Comparison of ENCODE assay signal across 9 mouse cellular contexts in the genomic region with DNA sequence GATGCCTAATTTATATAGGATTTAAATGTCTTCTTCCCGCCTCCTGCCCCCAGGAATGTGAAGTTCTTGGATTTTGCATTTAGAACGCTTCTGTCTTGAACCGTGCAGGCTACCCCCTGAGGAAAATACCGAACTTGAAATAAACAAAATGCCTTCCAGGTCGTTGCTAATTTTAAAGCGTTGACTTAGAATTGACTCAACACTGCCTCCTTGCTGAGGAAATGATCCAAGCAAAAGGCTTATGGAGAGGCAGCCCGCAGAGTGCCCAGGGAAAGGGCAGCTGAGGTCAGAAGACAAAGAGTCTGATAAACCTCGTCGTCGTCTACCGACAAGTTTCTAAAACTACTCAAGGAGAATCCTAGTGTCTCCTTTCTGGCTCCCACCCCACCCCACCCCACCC. TPM values are rescaled to one million over a fixed set of nuclear protein-coding genes. Genes with fewer than 3 reads are reported as not detected.
DNase-seq lines count a peak whose midpoint lies in the region; ATAC-seq and TF ChIP-seq lines count a peak whose summit lies in the region.
"Had no signal": no experiment of that assay in that cellular context is flagged by ENCODE, and none has a peak within 500 bp of the region (broad histone marks: within the 10 kb centered on the region; RNA-seq: fewer than 3 reads in every experiment).

No protein-coding gene starts in this region.

- no peaks in the 10 kb centered on the region for H3K9me3 ChIP-seq in heart, embryonic 11.5 days (replicated peaks; ENCODE audit: control insufficient read depth, low read length)
- H3K9me3 ChIP-seq: neural tube, embryonic 13.5 days had no signal

- 0 out of 2 replicates have a peak, but pooled peaks cover 6% of the 10 kb centered on the region for H3K4me1 ChIP-seq in heart, embryonic 11.5 days (ENCODE audit: control insufficient read depth, insufficient read depth, low read length)
- H3K4me1 ChIP-seq in testis, adult 2 months (ENCODE audit: control insufficient read depth, insufficient read depth, low read length), result peaks cover 14% of the 10 kb centered on the region

- WGBS in heart, embryonic 11.5 days (ENCODE audit: insufficient replicate concordance), result 13% methylated on average over 11 of the region's 11 CpGs

- intact Hi-C loops in heart, postnatal 10 days (cut with DNase I), result loop anchor here (1.0 kb wide), 1 partner anchor 31 kb away; no protein-coding TSS in a partner anchor

- H3K27ac ChIP-seq in heart, embryonic 11.5 days (ENCODE audit: low read depth, low read length), result no peak overlapping the region
- H3K27ac ChIP-seq in testis, adult 2 months (ENCODE audit: control insufficient read depth, insufficient read depth, low read depth, low read length), result no peak overlapping the region
- H3K27ac ChIP-seq: neural tube, embryonic 13.5 days had no signal

- H3K9ac ChIP-seq in heart, embryonic 11.5 days (ENCODE audit: low read depth, low read length), result no peak overlapping the region
- H3K9ac ChIP-seq: neural tube, embryonic 13.5 days had no signal

- no peak for TF ChIP-seq POLR2A in testis, adult 2 months (IDR thresholded peaks at IDR 0.05; ENCODE audit: control insufficient read depth, low read depth, low read length)

- no peak for ATAC-seq in heart, embryonic 11.5 days (replicated peaks; ENCODE audit: insufficient number of reproducible peaks, low FRiP score, low TSS enrichment)

- no peak overlapping the region for H3K4me3 ChIP-seq in heart, embryonic 11.5 days (ENCODE audit: low read depth, low read length)
- no peak overlapping the region for H3K4me3 ChIP-seq in testis, adult 2 months (ENCODE audit: control insufficient read depth, low read depth, low read length)
- H3K4me3 ChIP-seq: neural tube, embryonic 13.5 days had no signal

- 0 out of 2 replicates have a peak, but pooled peaks have one; percentile 25 for TF ChIP-seq CTCF in testis, adult 2 months (IDR thresholded peaks at IDR 0.05; ENCODE audit: control insufficient read depth, insufficient read depth, insufficient replicate concordance, low read depth, low read length)

- no peak overlapping the region for H3K4me2 ChIP-seq in heart, embryonic 11.5 days
- H3K4me2 ChIP-seq: neural tube, embryonic 13.5 days had no signal

- H3K36me3 ChIP-seq in heart, embryonic 11.5 days (ENCODE audit: control insufficient read depth, insufficient read depth, low read length), result no peaks in the 10 kb centered on the region
- H3K36me3 ChIP-seq in testis, adult 2 months (ENCODE audit: control insufficient read depth, insufficient read depth, low read length), result no peaks in the 10 kb centered on the region
- H3K36me3 ChIP-seq: neural tube, embryonic 13.5 days had no signal

- peak; percentile 91 for DNase-seq in heart, adult 11 months
- DNase-seq in testis, postnatal 14 days (ENCODE audit: low spot score), result no peak
- DNase-seq in heart, postnatal 10 days, result peak; percentile 81 to 83
- DNase-seq in testis, postnatal 10 days (ENCODE audit: low spot score), result peak; percentile 70
- no peak for DNase-seq in T-cell, adult 2 months (ENCODE audit: low spot score)
- no peak for DNase-seq in thymus, postnatal 0 days (ENCODE audit: low spot score)

- no peaks in the 10 kb centered on the region for H3K27me3 ChIP-seq in heart, embryonic 11.5 days (ENCODE audit: control insufficient read depth, insufficient read depth, low read length)
- no peaks in the 10 kb centered on the region for H3K27me3 ChIP-seq in testis, adult 2 months (ENCODE audit: control insufficient read depth, insufficient read depth, low read length)

RNA-seq across cellular contexts. Expression of a gene that starts 2.7 kb away (rescaled TPM):
- polyA plus RNA-seq in heart, embryonic 11.5 days (2014; fragmentation: Nextera tagmentation; extraction: Ambion mirVana), result 134 and 158 TPM in 2 replicates
- 13.4 and 14.2 TPM in 2 replicates for polyA plus RNA-seq in testis, adult 2 months (2012; rRNA removed)
- 100 to 1,000 TPM; 438 to 489 TPM for total RNA-seq in heart, postnatal 10 days (2021)
- polyA plus RNA-seq in thymus, postnatal 0 days (2015; fragmentation: Nextera tagmentation; extraction: Ambion mirVana), result 62.8 and 63.2 TPM in 2 replicates

Comparison
In these comparisons a context has a peak if more than half of its experiments do, and no peak if none do; other contexts are left out.
1. DNase-seq: peak in heart, adult 11 months (single experiment), heart, postnatal 10 days (2 of 2) and testis, postnatal 10 days (single experiment); none in testis, postnatal 14 days (single experiment), T-cell, adult 2 months (single experiment) and thymus, postnatal 0 days (single experiment).